Mouse (Mus musculus): ENCODE data around the gene Atp2a3. TPM values are rescaled to one million over a fixed set of nuclear protein-coding genes. Genes with fewer than 3 reads are reported as not detected.

Atp2a3 gene
- polyA plus RNA-seq, 1 experiment from 2014 or later: 16.7 TPM

- WGBS: 55% methylated on average over 9 of the region's 9 CpGs
- H3K27me3 ChIP-seq (replicated peaks; ENCODE audit: control insufficient read depth, insufficient read depth, low read length): no peaks in the 10 kb centered on the region
- no peaks in the 10 kb centered on the region for H3K9me3 ChIP-seq (ENCODE audit: control insufficient read depth)
- 0 out of 2 replicates have a peak, but pooled peaks cover 6% of the 10 kb centered on the region for H3K4me1 ChIP-seq (replicated peaks; ENCODE audit: control insufficient read depth, insufficient read depth, low read length)
- no peak for ATAC-seq
- TF ChIP-seq CTCF (IDR thresholded peaks at IDR 0.05; ENCODE audit: low read depth): no peak
- no peak overlapping the region for H3K27ac ChIP-seq (ENCODE audit: low read depth, low read length)
- no peak overlapping the region for H3K9ac ChIP-seq (ENCODE audit: low read depth, low read length)
- no peak overlapping the region for H3K4me3 ChIP-seq (ENCODE audit: low read depth, low read length)
- no peaks in the 10 kb centered on the region; the same call in 1 of the 2 replicates for H3K36me3 ChIP-seq (ENCODE audit: control insufficient read depth, insufficient read depth)
- H3K4me2 ChIP-seq (replicated peaks; ENCODE audit: low read depth): no peak overlapping the region
Measured at GRCm38 (mm10) chr11:72991961-72992360, 31.0 kb downstream of the Atp2a3 start.

- Histone ChIP-seq H3K9ac (ENCODE audit: low read depth, low read length) (no peak overlapping the region), H3K4me3 (ENCODE audit: low read depth, low read length) (no peak overlapping the region), H3K9me3 (ENCODE audit: control insufficient read depth) (no peaks in the 10 kb centered on the region), H3K4me1 (replicated peaks; ENCODE audit: control insufficient read depth, insufficient read depth, low read length) (no peaks in the 10 kb centered on the region), H3K27me3 (replicated peaks; ENCODE audit: control insufficient read depth, insufficient read depth, low read length) (no peaks in the 10 kb centered on the region), H3K4me2 (replicated peaks; ENCODE audit: low read depth) (no peak overlapping the region), H3K36me3 (ENCODE audit: control insufficient read depth, insufficient read depth) (no peaks in the 10 kb centered on the region), H3K27ac (ENCODE audit: low read depth, low read length) (no peak overlapping the region; the same call in 1 of the 2 replicates)
- no peak for TF ChIP-seq CTCF (IDR thresholded peaks at IDR 0.05; ENCODE audit: low read depth)
- WGBS: 56% methylated on average over 6 of the region's 6 CpGs
- peak; percentile 32; the same call in 1 of the 2 replicates for ATAC-seq
Measured at GRCm38 (mm10) chr11:72996346-72996745, 35.4 kb downstream of the Atp2a3 start.

- Histone ChIP-seq H3K27ac (ENCODE audit: low read depth, low read length) (no peak overlapping the region), H3K4me3 (ENCODE audit: low read depth, low read length) (no peak overlapping the region), H3K9me3 (ENCODE audit: control insufficient read depth) (no peaks in the 10 kb centered on the region), H3K27me3 (replicated peaks; ENCODE audit: control insufficient read depth, insufficient read depth, low read length) (no peaks in the 10 kb centered on the region), H3K9ac (ENCODE audit: low read depth, low read length) (no peak overlapping the region), H3K36me3 (ENCODE audit: control insufficient read depth, insufficient read depth) (no peaks in the 10 kb centered on the region), H3K4me1 (replicated peaks; ENCODE audit: control insufficient read depth, insufficient read depth, low read length) (no peaks in the 10 kb centered on the region), H3K4me2 (replicated peaks; ENCODE audit: low read depth) (no peak overlapping the region)
- ATAC-seq: no peak
- WGBS: 87% methylated on average over 2 of the region's 2 CpGs
- no peak for TF ChIP-seq CTCF (IDR thresholded peaks at IDR 0.05; ENCODE audit: low read depth)
Measured at GRCm38 (mm10) chr11:72996781-72997180, 35.8 kb downstream of the Atp2a3 start.

- H3K9me3 ChIP-seq (ENCODE audit: control insufficient read depth): no peaks in the 10 kb centered on the region
- 63% methylated on average over 13 of the region's 13 CpGs for WGBS
- H3K4me1 ChIP-seq (replicated peaks; ENCODE audit: control insufficient read depth, insufficient read depth, low read length): no peaks in the 10 kb centered on the region
- H3K27ac ChIP-seq (ENCODE audit: low read depth, low read length): no peak overlapping the region
- H3K4me2 ChIP-seq (replicated peaks; ENCODE audit: low read depth): no peak overlapping the region
- no peaks in the 10 kb centered on the region for H3K27me3 ChIP-seq (replicated peaks; ENCODE audit: control insufficient read depth, insufficient read depth, low read length)
- ATAC-seq: no peak
- no peak for TF ChIP-seq CTCF (IDR thresholded peaks at IDR 0.05; ENCODE audit: low read depth)
- H3K36me3 ChIP-seq (ENCODE audit: control insufficient read depth, insufficient read depth): no peaks in the 10 kb centered on the region
- H3K9ac ChIP-seq (ENCODE audit: low read depth, low read length): no peak overlapping the region
- H3K4me3 ChIP-seq (ENCODE audit: low read depth, low read length): no peak overlapping the region
Measured at GRCm38 (mm10) chr11:72997529-72998326, 36.8 kb downstream of the Atp2a3 start.

GRCm38 (mm10) chr11:72998771-72999170 is 37.8 kb downstream of the Atp2a3 start, which contains the start of gene P2rx1:
Gene P2rx1, plus strand, starts transcription at chr11:72999103.
- H3K4me1 ChIP-seq (replicated peaks; ENCODE audit: control insufficient read depth, insufficient read depth, low read length): no peaks in the 10 kb centered on the region
- no peaks in the 10 kb centered on the region for H3K27me3 ChIP-seq (replicated peaks; ENCODE audit: control insufficient read depth, insufficient read depth, low read length)
- no peak within 1 kb of the TSS for H3K27ac ChIP-seq (ENCODE audit: low read depth, low read length)
- H3K4me2 ChIP-seq (replicated peaks; ENCODE audit: low read depth): no peak within 1 kb of the TSS
- H3K36me3 ChIP-seq (ENCODE audit: control insufficient read depth, insufficient read depth): no peaks in the 10 kb centered on the region
- no peak within 1 kb of the TSS for H3K4me3 ChIP-seq (ENCODE audit: low read depth, low read length)
- ATAC-seq: no peak
- H3K9me3 ChIP-seq (ENCODE audit: control insufficient read depth): no peaks in the 10 kb centered on the region
- 47% methylated on average over 8 of the region's 8 CpGs for WGBS
- H3K9ac ChIP-seq (ENCODE audit: low read depth, low read length): no peak within 1 kb of the TSS
- no peak for TF ChIP-seq CTCF (IDR thresholded peaks at IDR 0.05; ENCODE audit: low read depth)

- H3K27ac ChIP-seq (ENCODE audit: low read depth, low read length): no peak overlapping the region
- H3K9me3 ChIP-seq (ENCODE audit: control insufficient read depth): no peaks in the 10 kb centered on the region
- WGBS: 8% methylated on average over 6 of the region's 6 CpGs
- ATAC-seq: peak; percentile 53; the same call in 1 of the 2 replicates
- H3K4me2 ChIP-seq (replicated peaks; ENCODE audit: low read depth): no peak overlapping the region
- H3K9ac ChIP-seq (ENCODE audit: low read depth, low read length): no peak overlapping the region
- peak; percentile 98 for TF ChIP-seq CTCF (IDR thresholded peaks at IDR 0.05; ENCODE audit: low read depth)
- H3K36me3 ChIP-seq (ENCODE audit: control insufficient read depth, insufficient read depth): no peaks in the 10 kb centered on the region
- no peaks in the 10 kb centered on the region for H3K4me1 ChIP-seq (replicated peaks; ENCODE audit: control insufficient read depth, insufficient read depth, low read length)
- no peaks in the 10 kb centered on the region for H3K27me3 ChIP-seq (replicated peaks; ENCODE audit: control insufficient read depth, insufficient read depth, low read length)
- no peak overlapping the region for H3K4me3 ChIP-seq (ENCODE audit: low read depth, low read length)
Measured at GRCm38 (mm10) chr11:73001029-73001428, 40.1 kb downstream of the Atp2a3 start.
